Mouse (Mus musculus) CH12.LX (cell line): ENCODE measurements around the gene Nyap1. TPM values are rescaled to one million over a fixed set of nuclear protein-coding genes. Genes with fewer than 3 reads are reported as not detected.

Experiments
- DNase-seq: peaks from one replicate; pipeline ENCODE4 v3.0.0-alpha.2; 2013; ENCODE audit errors: extremely low read depth
- H3K27ac ChIP-seq: 2 replicates; pipeline ENCODE4 v1.5.1; 2012; ENCODE audit warnings: low read depth, mild to moderate bottlenecking, control low read depth, moderate library complexity; ENCODE audit not compliant: insufficient read depth
- H3K27me3 ChIP-seq: replicated peaks from 2 replicates; pipeline ENCODE3; 2012; ENCODE audit warnings: inconsistent platforms
- H3K36me3 ChIP-seq, 2 experiments: replicated peaks in 1 of 2; 2 replicates each; pipeline versions ENCODE3 to v1.6.1; 2012; ENCODE audit warnings: inconsistent platforms in 1 of 2, low read length in 1 of 2, mild to moderate bottlenecking in 1 of 2, mixed read lengths in 1 of 2, moderate library complexity in 1 of 2; ENCODE audit not compliant: control insufficient read depth in 1 of 2, insufficient read depth in 1 of 2
- H3K4me1 ChIP-seq, 2 experiments: 2 replicates each; pipeline ENCODE4 v1.6.1; 2012; ENCODE audit warnings: inconsistent platforms in 1 of 2, moderate library complexity in 1 of 2; ENCODE audit not compliant: insufficient read depth in 2 of 2, control insufficient read depth in 1 of 2
- H3K4me2 ChIP-seq: 2 replicates; pipeline ENCODE4 v1.6.1; 2012; ENCODE audit warnings: low read depth, mild to moderate bottlenecking, control low read depth; ENCODE audit not compliant: poor library complexity, insufficient read depth, severe bottlenecking
- H3K4me3 ChIP-seq, 3 experiments: fragments of 150-350 bp in 1 of 3; sonication (generic) in 1 of 3; replicated peaks in 1 of 3; 2 replicates each; pipeline versions ENCODE3 to v1.5.1; 2011 to 2012; ENCODE audit warnings: low read depth in 2 of 3, low read length in 2 of 3, mild to moderate bottlenecking in 2 of 3, moderate library complexity in 2 of 3, control low read depth in 1 of 3, improper control_type of control experiment in 1 of 3, inconsistent platforms in 1 of 3, mixed read lengths in 1 of 3; ENCODE audit not compliant: poor library complexity in 1 of 3
- H3K79me2 ChIP-seq: replicated peaks from 2 replicates; pipeline ENCODE4 v1.6.1; 2012; ENCODE audit warnings: mild to moderate bottlenecking, moderate library complexity; ENCODE audit not compliant: control insufficient read depth, poor library complexity, insufficient read depth, severe bottlenecking; ENCODE audit errors: extremely low read depth
- H3K9ac ChIP-seq: 2 replicates; pipeline ENCODE4 v1.6.1; 2012; ENCODE audit warnings: low read depth, mild to moderate bottlenecking, control low read depth, moderate library complexity; ENCODE audit not compliant: insufficient read depth
- H3K9me3 ChIP-seq: replicated peaks from 2 replicates; pipeline ENCODE3; 2012; ENCODE audit warnings: low read length, inconsistent platforms, mixed read lengths
- BHLHE40 ChIP-seq: IDR thresholded peaks from 2 replicates; pipeline ENCODE4 v1.6.1; 2011; ENCODE audit warnings: mild to moderate bottlenecking, low read depth, low read length, improper control_type of control experiment
- CHD1 ChIP-seq: IDR thresholded peaks from 2 replicates; pipeline ENCODE4 v1.6.1; 2012; ENCODE audit warnings: low read depth, low read length, improper control_type of control experiment, inconsistent platforms
- CHD2 ChIP-seq: IDR thresholded peaks from 2 replicates; pipeline ENCODE4 v1.6.1; 2011; ENCODE audit warnings: low read length, improper control_type of control experiment
- CTCF ChIP-seq, 2 experiments: IDR thresholded peaks in 1 of 2; conservative IDR thresholded peaks in 1 of 2; 2 replicates each; pipeline ENCODE4 v1.5.1; 2011 to 2012; ENCODE audit warnings: low read depth in 2 of 2, low read length in 2 of 2, improper control_type of control experiment in 1 of 2, inconsistent platforms in 1 of 2, mild to moderate bottlenecking in 1 of 2, moderate library complexity in 1 of 2
- E2F4 ChIP-seq: IDR thresholded peaks from 2 replicates; pipeline ENCODE4 v1.6.1; 2011; ENCODE audit warnings: low read depth, low read length, improper control_type of control experiment; ENCODE audit not compliant: insufficient replicate concordance
- ELF1 ChIP-seq: IDR thresholded peaks from 2 replicates; pipeline ENCODE4 v1.6.1; 2014; ENCODE audit warnings: low read depth, mild to moderate bottlenecking, inconsistent platforms, low read length, improper control_type of control experiment
- EP300 ChIP-seq: IDR thresholded peaks from 2 replicates; pipeline ENCODE4 v1.6.1; 2011; ENCODE audit warnings: low read length, improper control_type of control experiment
- ETS1 ChIP-seq: conservative IDR thresholded peaks from 2 replicates; pipeline ENCODE4 v1.6.1; 2012; ENCODE audit warnings: low read depth, mild to moderate bottlenecking, inconsistent platforms, low read length, improper control_type of control experiment, moderate library complexity
- GABPA ChIP-seq: IDR thresholded peaks from 2 replicates; pipeline ENCODE4 v1.6.1; 2012; ENCODE audit warnings: low read depth, low read length, improper control_type of control experiment, inconsistent platforms; ENCODE audit not compliant: insufficient replicate concordance
- HCFC1 ChIP-seq: IDR thresholded peaks from 2 replicates; pipeline ENCODE4 v1.6.1; 2012; ENCODE audit warnings: low read depth, mild to moderate bottlenecking, inconsistent platforms, low read length, improper control_type of control experiment
- IRF4 ChIP-seq: IDR thresholded peaks from 2 replicates; pipeline ENCODE4 v1.6.1; 2014; ENCODE audit warnings: low read depth, mild to moderate bottlenecking, inconsistent platforms, low read length, improper control_type of control experiment
- JUN ChIP-seq: IDR thresholded peaks from 2 replicates; pipeline ENCODE4 v1.6.1; 2011; ENCODE audit warnings: low read depth, mild to moderate bottlenecking, low read length, improper control_type of control experiment, moderate library complexity; ENCODE audit not compliant: insufficient read depth
- JUND ChIP-seq: conservative IDR thresholded peaks from 2 replicates; pipeline ENCODE4 v1.6.1; 2011; ENCODE audit warnings: low read depth, low read length, improper control_type of control experiment
- KAT2A ChIP-seq: IDR thresholded peaks from 2 replicates; pipeline ENCODE4 v1.6.1; 2012; ENCODE audit warnings: low read length, improper control_type of control experiment, inconsistent platforms; ENCODE audit not compliant: insufficient replicate concordance
- MAFK ChIP-seq: IDR thresholded peaks from 2 replicates; pipeline ENCODE4 v1.6.1; 2011; ENCODE audit warnings: low read length, improper control_type of control experiment; ENCODE audit not compliant: insufficient replicate concordance
- MAX ChIP-seq: IDR thresholded peaks from 2 replicates; pipeline ENCODE4 v1.6.1; 2011; ENCODE audit warnings: low read length, improper control_type of control experiment
- MAZ ChIP-seq: IDR thresholded peaks from 2 replicates; pipeline ENCODE4 v1.6.1; 2012; ENCODE audit warnings: low read depth, mild to moderate bottlenecking, inconsistent platforms, low read length, improper control_type of control experiment, moderate library complexity
- MEF2A ChIP-seq: IDR thresholded peaks from 2 replicates; pipeline ENCODE4 v1.6.1; 2014; ENCODE audit warnings: low read depth, mild to moderate bottlenecking, inconsistent platforms, low read length, improper control_type of control experiment, borderline replicate concordance
- MXI1 ChIP-seq: IDR thresholded peaks from 2 replicates; pipeline ENCODE4 v1.6.1; 2011; ENCODE audit warnings: mild to moderate bottlenecking, low read depth, low read length, improper control_type of control experiment
- MYC ChIP-seq: IDR thresholded peaks from 2 replicates; pipeline ENCODE4 v1.6.1; 2011; ENCODE audit warnings: low read depth, mild to moderate bottlenecking, improper control_type of control experiment, low read length
- NELFE ChIP-seq: IDR thresholded peaks from 2 replicates; pipeline ENCODE4 v1.6.1; 2011; ENCODE audit warnings: low read depth, low read length, improper control_type of control experiment
- NRF1 ChIP-seq: IDR thresholded peaks from 2 replicates; pipeline ENCODE4 v1.6.1; 2014; ENCODE audit warnings: low read depth, mild to moderate bottlenecking, inconsistent platforms, low read length, improper control_type of control experiment, moderate library complexity
- PAX5 ChIP-seq: IDR thresholded peaks from 2 replicates; pipeline ENCODE4 v1.6.1; 2012; ENCODE audit warnings: low read length, inconsistent platforms, mixed read lengths
- POLR2A ChIP-seq: IDR thresholded peaks from 2 replicates; pipeline ENCODE4 v1.6.1; 2011; ENCODE audit warnings: low read depth, mild to moderate bottlenecking, improper control_type of control experiment, low read length
- POLR2AphosphoS2 ChIP-seq: IDR thresholded peaks from 2 replicates; pipeline ENCODE4 v1.6.1; 2011; ENCODE audit warnings: low read depth, low read length, improper control_type of control experiment
- RAD21 ChIP-seq: IDR thresholded peaks from 2 replicates; pipeline ENCODE4 v1.6.1; 2011; ENCODE audit warnings: low read depth, mild to moderate bottlenecking, low read length, improper control_type of control experiment, moderate library complexity
- RCOR1 ChIP-seq: conservative IDR thresholded peaks from 2 replicates; pipeline ENCODE4 v1.6.1; 2012; ENCODE audit warnings: low read depth, mild to moderate bottlenecking, inconsistent platforms, low read length, improper control_type of control experiment
- SIN3A ChIP-seq: IDR thresholded peaks from 2 replicates; pipeline ENCODE4 v1.6.1; 2012; ENCODE audit warnings: low read length, improper control_type of control experiment, inconsistent platforms
- SMC3 ChIP-seq: IDR thresholded peaks from 2 replicates; pipeline ENCODE4 v1.6.1; 2011; ENCODE audit warnings: low read depth, low read length, improper control_type of control experiment
- TBP ChIP-seq: conservative IDR thresholded peaks from 2 replicates; pipeline ENCODE4 v1.6.1; 2011; ENCODE audit warnings: low read depth, low read length, improper control_type of control experiment
- TCF12 ChIP-seq: IDR thresholded peaks from 2 replicates; pipeline ENCODE4 v1.6.1; 2014; ENCODE audit warnings: low read depth, mild to moderate bottlenecking, inconsistent platforms, low read length, improper control_type of control experiment
- UBTF ChIP-seq: IDR thresholded peaks from 2 replicates; pipeline ENCODE4 v1.6.1; 2012; ENCODE audit warnings: low read depth, mild to moderate bottlenecking, inconsistent platforms, low read length, improper control_type of control experiment, moderate library complexity
- USF1 ChIP-seq: IDR thresholded peaks from 2 replicates; pipeline ENCODE4 v1.6.1; 2014; ENCODE audit warnings: low read depth, mild to moderate bottlenecking, inconsistent platforms, low read length, improper control_type of control experiment
- USF2 ChIP-seq: conservative IDR thresholded peaks from 2 replicates; pipeline ENCODE4 v1.6.1; 2011; ENCODE audit warnings: low read depth, low read length, improper control_type of control experiment
- ZC3H11A ChIP-seq: IDR thresholded peaks from 2 replicates; pipeline ENCODE4 v1.6.1; 2012; ENCODE audit warnings: low read depth, mild to moderate bottlenecking, inconsistent platforms, low read length, improper control_type of control experiment
- ZKSCAN1 ChIP-seq: IDR thresholded peaks from 2 replicates; pipeline ENCODE4 v1.6.1; 2012; ENCODE audit warnings: low read depth, inconsistent platforms, low read length, improper control_type of control experiment, borderline replicate concordance
- ZMIZ1 ChIP-seq: IDR thresholded peaks from 2 replicates; pipeline ENCODE4 v1.6.1; 2012; ENCODE audit warnings: low read depth, mild to moderate bottlenecking, inconsistent platforms, low read length, improper control_type of control experiment
- ZNF384 ChIP-seq: IDR thresholded peaks from 2 replicates; pipeline ENCODE4 v1.6.1; 2012; ENCODE audit warnings: low read depth, low read length, improper control_type of control experiment, inconsistent platforms
- dilution Hi-C: fragments of 300-500 bp; cut with MboI; formaldehyde crosslinking; loops from 2 replicates; pipeline ENCODE4 v1.14.3; 2020; ENCODE audit warnings: low sequenced_read_pairs; ENCODE audit not compliant: extremely low pct_unique_long_range_greater_than_20kb, extremely low pct_ligation_motif_present
- in situ Hi-C: fragments of 300-500 bp; cut with MboI; formaldehyde crosslinking; loops from 3 replicates; pipeline ENCODE4 v1.14.3; 2019; ENCODE audit warnings: low sequenced_read_pairs, low pct_ligation_motif_present, low pct_unique_long_range_greater_than_20kb, mixed read lengths
- polyA plus RNA-seq: library from polyadenylated mRNA; unstranded; fragments of >175 nt; gene quantifications from 2 replicates; pipeline ENCODE4 v1.2.1, GENCODE M21; 2012; ENCODE audit warnings: low read depth; ENCODE audit not compliant: insufficient read length
- total RNA-seq, 2 experiments: library from RNA; depleted of rRNA; stranded (reverse); fragments of 300-350 nt in 1 of 2; fragments of >200 nt in 1 of 2; gene quantifications; 2 replicates each; pipeline ENCODE4 v1.2.3; 2012 to 2014

Nyap1 gene
- total and polyA plus RNA-seq, 3 experiments, result 0.28 to 1.4 (median 0.43) TPM

DNA sequence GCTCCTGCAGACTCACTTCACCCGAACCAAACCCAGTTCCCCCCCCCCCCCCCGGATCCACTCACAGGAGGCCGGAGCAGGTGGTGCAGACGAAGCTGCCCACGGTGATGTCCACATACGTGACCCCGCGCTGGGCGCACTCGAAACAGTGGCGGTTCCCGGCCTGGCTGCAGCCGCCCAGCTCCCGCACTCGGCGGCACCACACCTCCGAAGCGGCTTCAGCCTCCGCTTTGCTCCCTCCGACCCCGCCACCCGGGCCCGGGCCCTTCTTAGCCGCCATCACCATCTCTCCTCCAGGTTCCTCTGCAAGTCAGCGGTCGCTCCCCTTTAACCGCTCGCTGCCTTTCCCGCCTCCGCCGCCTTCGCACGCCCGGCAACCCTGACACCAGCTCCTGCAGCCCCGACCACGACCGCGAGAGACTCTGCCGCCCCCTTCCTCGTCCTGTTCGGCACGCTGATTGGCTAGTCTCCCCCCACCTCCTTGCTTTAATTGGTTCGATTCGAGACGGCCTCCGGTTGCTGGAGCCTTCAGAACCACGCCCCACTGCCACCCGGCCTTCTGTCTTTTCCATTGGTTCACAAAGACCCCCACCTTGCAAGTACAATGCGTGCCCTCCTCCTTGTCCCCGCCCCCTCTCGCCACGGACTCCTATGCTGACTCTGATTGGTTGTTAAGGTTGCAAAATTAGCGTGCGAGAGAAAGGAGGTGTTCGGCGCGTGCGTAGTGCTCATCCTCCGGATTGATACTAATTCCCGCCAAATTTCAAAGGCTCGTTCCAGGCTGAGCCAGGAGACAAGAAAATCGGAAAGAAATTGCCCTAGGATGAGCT lies 56.9 kb downstream of the Nyap1 start, which contains the start of gene Agfg2:
Agfg2 (minus strand) TSS at position 433 of the 830 bp plus-strand sequence.
- Histone ChIP-seq H3K36me3 (peaks cover 0 to 23% of the 10 kb centered on the region in 2 experiments), H3K9me3 (no peaks in the 10 kb centered on the region), H3K4me1 (peaks cover 0 to 31% of the 10 kb centered on the region in 2 experiments; a peak in 2 of 4 replicates), H3K9ac (peak within 1 kb of the TSS; percentile 17)
- TF ChIP-seq EP300 (no peak), MEF2A (peak; percentile 31; the same call in 1 of the 2 replicates), ZC3H11A (no peak), PAX5 (no peak), KAT2A (0 out of 2 replicates have a peak, but pooled peaks have one; percentile 2), MYC (0 out of 2 replicates have a peak, but pooled peaks have one; percentile 5), MAFK (no peak), JUN (no peak), CTCF (conservative IDR thresholded peaks at IDR 0.05 in 1 of 2, IDR thresholded peaks at IDR 0.05 in 1 of 2; ENCODE audit: low read depth in 2 of 2, low read length in 2 of 2) (no peak), SMC3 (no peak), RAD21 (no peak; the same call in 1 of the 2 replicates), ELF1 (peak; percentile 72), BHLHE40 (no peak), MAX (peak; percentile 93), ZMIZ1 (no peak), UBTF (peak; percentile 62; the same call in 1 of the 2 replicates), TCF12 (peak; percentile 40; the same call in 1 of the 2 replicates), ZNF384 (no peak), ETS1 (0 out of 2 replicates have a peak, but pooled peaks have one; percentile 14), MAZ (peak; percentile 91), TBP (no peak), RCOR1 (no peak), HCFC1 (peak; percentile 48; the same call in 1 of the 2 replicates), E2F4 (peak; percentile 94), USF1 (no peak), POLR2A (peak; percentile 77), POLR2AphosphoS2 (no peak), ZKSCAN1 (no peak), NRF1 (peak; percentile 84), JUND (no peak), NELFE (peak; percentile 68), GABPA (no peak), CHD1 (no peak), SIN3A (peak; percentile 63; the same call in 1 of the 2 replicates), IRF4 (peak; percentile 34; the same call in 1 of the 2 replicates), USF2 (no peak), CHD2 (peak; percentile 87), MXI1 (peak; percentile 89)
- TF ChIP-seq, all 38 proteins: peak for 18
- Histone ChIP-seq H3K4me3 (peak within 1 kb of the TSS; percentile 59 to 69 (median 63)), H3K27ac (no peak within 1 kb of the TSS), H3K79me2 (peaks cover 4% of the 10 kb centered on the region; the same call in 1 of the 2 replicates), H3K27me3 (no peaks in the 10 kb centered on the region), H3K4me2 (peak within 1 kb of the TSS; percentile 48)
- in situ Hi-C loops, result no loop called here
- DNase-seq, result peak; percentile 100
- dilution Hi-C loops, result no loop called here
